Mouse (Mus musculus) embryonic facial prominence, embryonic 15.5 days (tissue): ENCODE measurements around the gene Nedd9. TPM values are rescaled to one million over a fixed set of nuclear protein-coding genes. Genes with fewer than 3 reads are reported as not detected.
A peak's percentile ranks its signal among the peaks of the same experiment; 100 is the strongest.

ENCODE experiments used
- ATAC-seq: fragments of 200-750 bp; cut with Nextera tagmentation; 2 replicates; pipeline ENCODE4 v1.8.0; 2017; ENCODE audit warnings: low read depth, moderate TSS enrichment; ENCODE audit not compliant: insufficient number of reproducible peaks, low FRiP score, low TSS enrichment
- H3K27ac ChIP-seq: fragments of 300-500 bp; sonication (generic); replicated peaks from 2 replicates; pipeline ENCODE4 v1.5.1; 2015; ENCODE audit warnings: mild to moderate bottlenecking, inconsistent platforms
- H3K27me3 ChIP-seq: fragments of 300-500 bp; sonication (generic); 2 replicates; pipeline ENCODE4 v1.6.1; 2015; ENCODE audit warnings: inconsistent platforms
- H3K36me3 ChIP-seq: fragments of 300-500 bp; sonication (generic); 2 replicates; pipeline ENCODE4 v1.6.1; 2015; ENCODE audit warnings: mild to moderate bottlenecking, inconsistent platforms
- H3K4me1 ChIP-seq: fragments of 300-500 bp; sonication (generic); 2 replicates; pipeline ENCODE4 v1.6.1; 2015; ENCODE audit warnings: inconsistent platforms
- H3K4me2 ChIP-seq: fragments of 300-500 bp; sonication (generic); replicated peaks from 2 replicates; pipeline ENCODE4 v1.6.1; 2015; ENCODE audit warnings: mild to moderate bottlenecking, inconsistent platforms
- H3K4me3 ChIP-seq: fragments of 300-500 bp; sonication (generic); replicated peaks from 2 replicates; pipeline ENCODE4 v1.5.1; 2015; ENCODE audit warnings: mild to moderate bottlenecking, inconsistent platforms
- H3K9ac ChIP-seq: fragments of 300-500 bp; sonication (generic); 2 replicates; pipeline ENCODE4 v1.6.1; 2015; ENCODE audit warnings: inconsistent platforms
- H3K9me3 ChIP-seq: fragments of 300-500 bp; sonication (generic); replicated peaks from 2 replicates; pipeline ENCODE4 v1.6.1; 2016; ENCODE audit warnings: inconsistent platforms
- WGBS: fragments of 180-500 bp; shearing (Covaris S2); methylation state at CpG from one replicate; pipeline ENCODE4 v1.1.7; 2015; 5-methylcytosine and 5-hydroxymethylcytosine counted together
- polyA plus RNA-seq: library from polyadenylated mRNA; unstranded; fragments of >200 nt; fragmentation: Nextera tagmentation; extraction: Ambion mirVana; gene quantifications from 2 replicates; pipeline ENCODE4 v1.2.1, GENCODE M21; 2015

Gene Nedd9
- polyA plus RNA-seq, 1 experiment from 2014 or later: 32.3 TPM

DNA sequence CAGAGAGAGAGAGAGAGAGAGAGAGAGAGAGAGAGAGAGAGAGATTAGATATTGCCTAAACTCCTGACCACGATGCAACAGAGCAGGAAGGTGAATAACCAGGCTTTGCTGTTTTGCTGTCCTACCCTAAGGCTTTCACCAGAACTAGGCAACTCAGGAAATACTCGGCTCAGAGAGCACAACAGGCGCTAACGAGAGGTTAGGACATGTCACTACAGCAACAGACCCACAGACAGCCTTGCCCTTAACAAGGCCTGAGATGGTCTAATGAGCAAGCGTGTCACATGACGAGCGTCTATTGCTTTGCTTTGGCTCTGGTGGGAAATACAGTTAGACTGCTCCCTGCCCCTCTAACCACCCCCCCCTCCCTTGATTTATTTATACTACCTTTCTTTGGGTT, 159.6 kb downstream of the Nedd9 start:
- Histone ChIP-seq H3K27ac (no peak overlapping the region), H3K4me2 (no peak overlapping the region), H3K4me3 (no peak overlapping the region), H3K9ac (no peak overlapping the region), H3K36me3 (0 out of 2 replicates have a peak, but pooled peaks cover 3% of the 10 kb centered on the region), H3K27me3 (no peaks in the 10 kb centered on the region), H3K4me1 (no peaks in the 10 kb centered on the region), H3K9me3 (no peaks in the 10 kb centered on the region)
- no peak for ATAC-seq
- 59% methylated on average over 7 of the region's 7 CpGs for WGBS

GRCm38 (mm10) chr13:41326134-41326533, 161.0 kb downstream of the Nedd9 start:
- H3K27ac ChIP-seq: no peak overlapping the region
- no peak overlapping the region for H3K9ac ChIP-seq
- no peaks in the 10 kb centered on the region for H3K9me3 ChIP-seq
- H3K4me3 ChIP-seq: no peak overlapping the region
- H3K27me3 ChIP-seq: no peaks in the 10 kb centered on the region
- ATAC-seq: no peak
- H3K4me1 ChIP-seq: no peaks in the 10 kb centered on the region
- H3K36me3 ChIP-seq: 0 out of 2 replicates have a peak, but pooled peaks cover 3% of the 10 kb centered on the region
- 79% methylated on average over 4 of the region's 4 CpGs for WGBS
- H3K4me2 ChIP-seq: no peak overlapping the region

DNA sequence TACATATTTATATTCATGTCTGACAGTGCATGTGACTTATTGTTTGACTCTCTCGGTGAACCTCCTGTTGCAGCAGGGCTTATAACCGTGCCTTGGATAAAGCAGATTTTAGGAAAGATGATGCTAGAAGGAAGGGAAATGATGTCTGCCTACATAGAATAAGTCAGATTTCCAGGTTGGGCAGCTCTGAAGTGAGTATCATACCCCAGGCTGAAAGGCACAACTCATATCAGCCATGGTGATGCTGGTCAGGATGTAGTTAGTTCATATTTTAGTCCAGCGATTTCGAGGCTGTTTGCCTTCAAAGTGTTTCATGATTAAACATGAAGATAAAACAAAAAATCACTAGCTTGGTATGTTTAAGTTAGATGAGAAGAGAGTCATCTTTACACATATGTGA, 161.8 kb downstream of the Nedd9 start:
- Histone ChIP-seq H3K4me2 (no peak overlapping the region), H3K9ac (no peak overlapping the region), H3K27me3 (no peaks in the 10 kb centered on the region), H3K9me3 (no peaks in the 10 kb centered on the region), H3K4me1 (no peaks in the 10 kb centered on the region), H3K27ac (no peak overlapping the region), H3K36me3 (0 out of 2 replicates have a peak, but pooled peaks cover 3% of the 10 kb centered on the region), H3K4me3 (no peak overlapping the region)
- no peak for ATAC-seq
- WGBS: 82% methylated on average over 4 of the region's 4 CpGs

DNA sequence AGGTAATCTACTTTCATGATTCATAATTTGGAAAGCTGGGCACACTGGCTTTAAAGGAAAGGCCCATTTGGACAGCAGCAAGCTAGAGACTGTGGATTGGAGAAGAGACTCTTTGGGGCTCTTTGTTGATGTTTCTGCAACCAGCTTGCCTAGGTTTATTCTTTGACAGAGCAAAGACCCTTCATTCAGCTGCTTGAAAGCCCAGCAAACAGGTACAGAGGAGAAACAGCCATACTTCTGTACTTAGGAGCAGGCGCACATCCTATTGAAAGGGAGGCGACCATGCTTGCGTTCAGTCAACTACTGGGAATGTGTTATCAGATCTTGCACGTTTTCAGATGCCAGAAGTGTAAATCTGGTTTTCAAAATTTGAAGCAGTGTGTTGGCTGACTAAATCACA, 162.5 kb downstream of the Nedd9 start:
- H3K27ac ChIP-seq: no peak overlapping the region; the same call in 1 of the 2 replicates
- H3K4me1 ChIP-seq: no peaks in the 10 kb centered on the region
- 0 out of 2 replicates have a peak, but pooled peaks cover 3% of the 10 kb centered on the region for H3K36me3 ChIP-seq
- 72% methylated on average over 4 of the region's 4 CpGs for WGBS
- H3K27me3 ChIP-seq: no peaks in the 10 kb centered on the region
- no peaks in the 10 kb centered on the region for H3K9me3 ChIP-seq
- no peak overlapping the region for H3K4me3 ChIP-seq
- no peak overlapping the region for H3K4me2 ChIP-seq
- H3K9ac ChIP-seq: no peak overlapping the region
- no peak for ATAC-seq

DNA sequence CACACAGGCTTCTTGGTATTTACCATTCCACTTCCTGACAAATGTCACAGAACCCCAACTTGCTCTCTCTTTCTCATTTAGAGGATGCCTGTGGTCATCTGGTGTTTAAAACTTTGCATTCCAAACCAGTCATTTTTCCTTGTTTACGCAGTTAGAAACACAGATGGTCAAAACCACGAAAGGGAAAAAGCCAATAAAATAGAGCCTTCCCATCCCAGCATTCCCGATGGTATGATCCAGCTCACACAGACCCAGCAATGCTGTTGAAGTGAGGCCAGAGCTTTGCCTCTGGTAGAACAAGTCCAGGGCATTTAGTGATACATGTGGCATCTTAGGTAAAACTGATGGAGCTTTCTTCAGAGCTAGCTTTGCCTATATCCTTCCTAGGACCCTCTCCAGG, 165.7 kb downstream of the Nedd9 start:
- ATAC-seq: no peak
- Histone ChIP-seq H3K9me3 (no peaks in the 10 kb centered on the region), H3K36me3 (peaks cover 15% of the 10 kb centered on the region), H3K4me3 (no peak overlapping the region), H3K27ac (peak overlapping the region; percentile 48; the same call in 1 of the 2 replicates), H3K4me1 (no peaks in the 10 kb centered on the region), H3K4me2 (no peak overlapping the region), H3K9ac (no peak overlapping the region), H3K27me3 (no peaks in the 10 kb centered on the region)
- WGBS: 51% methylated on average over 3 of the region's 3 CpGs

GRCm38 (mm10) chr13:41320749-41321148, 166.4 kb downstream of the Nedd9 start:
- no peak overlapping the region for H3K4me3 ChIP-seq
- no peak for ATAC-seq
- H3K27ac ChIP-seq: no peak overlapping the region; the same call in 1 of the 2 replicates
- no peaks in the 10 kb centered on the region for H3K9me3 ChIP-seq
- no peaks in the 10 kb centered on the region for H3K27me3 ChIP-seq
- H3K4me2 ChIP-seq: no peak overlapping the region
- WGBS: 71% methylated on average over 5 of the region's 5 CpGs
- H3K36me3 ChIP-seq: peaks cover 22% of the 10 kb centered on the region
- H3K9ac ChIP-seq: no peak overlapping the region
- H3K4me1 ChIP-seq: no peaks in the 10 kb centered on the region

DNA sequence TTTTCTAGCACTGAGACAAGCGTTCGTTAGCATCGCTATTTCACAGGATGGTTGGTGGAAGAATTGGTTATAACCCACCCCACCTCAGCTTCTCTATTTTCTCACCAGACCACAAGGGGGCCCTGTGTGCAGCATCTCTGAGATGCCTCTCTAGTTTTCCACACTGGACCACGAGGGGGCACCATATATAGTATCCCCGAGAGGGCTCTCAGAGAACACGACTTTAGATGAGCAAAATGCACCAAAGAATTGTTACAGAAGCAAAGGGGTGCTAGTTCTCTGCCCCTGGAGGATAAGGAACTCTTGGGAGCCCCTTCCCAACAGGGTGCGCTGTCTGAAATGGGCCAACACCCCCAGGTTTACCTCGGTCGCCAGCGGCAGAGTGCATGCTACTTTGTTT, 184.4 kb downstream of the Nedd9 start:
- Histone ChIP-seq H3K4me1 (peaks cover 4% of the 10 kb centered on the region; the same call in 1 of the 2 replicates), H3K27ac (no peak overlapping the region), H3K4me3 (no peak overlapping the region), H3K36me3 (no peaks in the 10 kb centered on the region), H3K9me3 (no peaks in the 10 kb centered on the region), H3K9ac (no peak overlapping the region), H3K4me2 (no peak overlapping the region), H3K27me3 (no peaks in the 10 kb centered on the region)
- no peak for ATAC-seq
- 54% methylated on average over 10 of the region's 10 CpGs for WGBS

DNA sequence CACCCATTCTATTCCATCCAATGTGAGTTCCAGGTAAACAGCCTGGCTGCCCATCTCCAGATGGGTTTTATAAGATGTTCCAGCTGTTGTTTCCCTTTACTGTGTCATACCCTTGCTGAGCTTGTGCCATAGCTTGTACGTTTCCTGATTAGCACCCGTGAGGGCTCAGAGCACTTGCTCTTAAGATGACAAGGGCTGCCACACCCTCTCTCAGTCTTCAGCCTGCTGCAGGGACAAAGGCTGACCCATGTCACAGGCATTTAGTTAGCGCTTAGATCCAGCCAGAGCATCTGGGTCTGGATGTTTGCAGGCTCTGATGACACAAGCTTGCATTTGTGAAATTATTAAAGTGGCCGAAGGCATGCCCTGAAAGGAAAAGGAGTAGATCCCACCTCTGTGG, 187.1 kb downstream of the Nedd9 start:
- ATAC-seq: no peak
- Histone ChIP-seq H3K27me3 (no peaks in the 10 kb centered on the region), H3K36me3 (no peaks in the 10 kb centered on the region), H3K4me3 (no peak overlapping the region), H3K27ac (no peak overlapping the region), H3K9me3 (no peaks in the 10 kb centered on the region), H3K4me1 (peaks cover 8% of the 10 kb centered on the region; the same call in 1 of the 2 replicates), H3K4me2 (no peak overlapping the region), H3K9ac (no peak overlapping the region)
- WGBS: 46% methylated on average over 4 of the region's 4 CpGs

DNA sequence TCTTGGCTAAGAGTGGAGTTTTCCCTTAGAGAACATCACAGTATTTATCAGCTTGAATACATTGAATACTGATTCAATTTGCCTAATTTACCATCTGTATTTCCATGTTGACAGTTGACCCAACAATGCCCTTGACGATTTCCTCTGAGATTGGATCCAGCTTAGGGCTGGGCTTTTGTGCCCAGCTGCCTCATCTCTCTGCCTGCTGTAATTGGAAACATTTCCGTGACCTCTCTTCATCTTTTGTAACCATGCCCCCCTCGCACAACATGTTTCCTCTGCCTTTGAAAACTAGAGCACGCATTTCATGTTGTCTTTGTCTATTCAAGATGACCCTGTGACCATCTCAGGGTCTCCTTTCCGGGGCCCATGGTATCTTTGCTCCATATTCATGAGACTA, 188.2 kb downstream of the Nedd9 start:
- H3K36me3 ChIP-seq: no peaks in the 10 kb centered on the region
- ATAC-seq: no peak
- H3K4me2 ChIP-seq: no peak overlapping the region
- no peak overlapping the region for H3K9ac ChIP-seq
- no peaks in the 10 kb centered on the region for H3K9me3 ChIP-seq
- no peaks in the 10 kb centered on the region for H3K27me3 ChIP-seq
- peaks cover 8% of the 10 kb centered on the region; the same call in 1 of the 2 replicates for H3K4me1 ChIP-seq
- H3K27ac ChIP-seq: no peak overlapping the region
- 20% methylated on average over 5 of the region's 5 CpGs for WGBS
- H3K4me3 ChIP-seq: no peak overlapping the region

DNA sequence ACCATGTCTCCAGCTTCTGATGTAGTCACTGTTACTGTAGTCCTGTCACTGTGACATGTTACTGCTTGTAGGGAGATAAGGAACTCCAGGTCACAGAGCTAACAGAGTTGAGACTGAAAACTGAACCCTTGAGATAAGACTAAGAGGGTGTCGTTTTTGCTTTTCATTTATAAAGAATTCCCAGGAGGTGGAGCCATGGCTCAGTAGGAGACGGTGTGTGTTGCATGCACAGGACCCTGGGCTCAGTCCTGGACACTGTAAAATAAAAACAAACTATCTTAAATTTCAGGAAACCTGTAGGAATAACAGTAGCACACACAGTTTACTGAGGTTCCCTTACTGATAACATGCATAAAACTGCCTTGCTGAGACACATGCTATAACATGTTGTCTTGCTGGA, 188.6 kb downstream of the Nedd9 start:
- Histone ChIP-seq H3K27me3 (no peaks in the 10 kb centered on the region), H3K9ac (no peak overlapping the region), H3K4me3 (no peak overlapping the region), H3K4me2 (no peak overlapping the region), H3K36me3 (no peaks in the 10 kb centered on the region), H3K27ac (no peak overlapping the region), H3K9me3 (no peaks in the 10 kb centered on the region), H3K4me1 (peaks cover 8% of the 10 kb centered on the region; the same call in 1 of the 2 replicates)
- no peak for ATAC-seq
- 14% methylated on average over 2 of the region's 2 CpGs for WGBS

- no peaks in the 10 kb centered on the region for H3K27me3 ChIP-seq
- no peaks in the 10 kb centered on the region for H3K9me3 ChIP-seq
- H3K4me1 ChIP-seq: peaks cover 8% of the 10 kb centered on the region; the same call in 1 of the 2 replicates
- no peak overlapping the region for H3K27ac ChIP-seq
- H3K36me3 ChIP-seq: no peaks in the 10 kb centered on the region
- no peak overlapping the region for H3K9ac ChIP-seq
- ATAC-seq: no peak
- H3K4me3 ChIP-seq: no peak overlapping the region
- WGBS: 29% methylated on average over 10 of the region's 10 CpGs
- no peak overlapping the region for H3K4me2 ChIP-seq
Observed at GRCm38 (mm10) chr13:41296396-41296795, 190.8 kb downstream of the Nedd9 start.

- H3K27me3 ChIP-seq: no peaks in the 10 kb centered on the region
- H3K4me1 ChIP-seq: peaks cover 8% of the 10 kb centered on the region; the same call in 1 of the 2 replicates
- no peak overlapping the region for H3K4me3 ChIP-seq
- H3K9me3 ChIP-seq: no peaks in the 10 kb centered on the region
- H3K36me3 ChIP-seq: no peaks in the 10 kb centered on the region
- ATAC-seq: no peak
- H3K4me2 ChIP-seq: no peak overlapping the region
- 49% methylated on average over 6 of the region's 6 CpGs for WGBS
- H3K27ac ChIP-seq: no peak overlapping the region
- no peak overlapping the region for H3K9ac ChIP-seq
Observed at GRCm38 (mm10) chr13:41295886-41296285, 191.3 kb downstream of the Nedd9 start.
